Mouse (Mus musculus) adrenal gland, postnatal 10 days (tissue): ENCODE measurements around the gene Cdh23. TPM values are rescaled to one million over a fixed set of nuclear protein-coding genes. Genes with fewer than 3 reads are reported as not detected.

ENCODE experiments used
- DNase-seq: peaks from one replicate; pipeline ENCODE4 v3.0.0; 2021; ENCODE audit warnings: mixed read lengths
- total RNA-seq, 2 experiments: library from RNA; stranded (reverse); gene quantifications; 2 replicates each; pipeline ENCODE4 v1.2.3; 2021

Gene Cdh23
- total RNA-seq, 2 experiments from 2014 or later = 2.5 to 7.2 TPM

GRCm38 (mm10) chr10:60362310-60362628 is 334.0 kb downstream of the Cdh23 start:
- DNase-seq = no peak

GRCm38 (mm10) chr10:60361615-60362309 is 334.5 kb downstream of the Cdh23 start:
- no peak for DNase-seq

GRCm38 (mm10) chr10:60358776-60359175 is 337.5 kb downstream of the Cdh23 start:
- no peak for DNase-seq

DNA sequence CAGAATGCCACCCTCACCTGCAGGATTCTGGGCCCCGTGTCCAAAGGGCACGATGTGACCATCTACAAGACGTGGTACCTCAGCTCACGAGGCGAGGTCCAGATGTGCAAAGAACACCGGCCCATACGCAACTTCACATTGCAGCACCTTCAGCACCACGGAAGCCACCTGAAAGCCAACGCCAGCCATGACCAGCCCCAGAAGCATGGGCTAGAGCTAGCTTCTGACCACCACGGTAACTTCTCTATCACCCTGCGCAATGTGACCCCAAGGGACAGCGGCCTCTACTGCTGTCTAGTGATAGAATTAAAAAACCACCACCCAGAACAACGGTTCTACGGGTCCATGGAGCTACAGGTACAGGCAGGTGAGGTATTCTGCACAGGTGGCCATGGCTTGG is 338.4 kb downstream of the Cdh23 start:
- DNase-seq = no peak

GRCm38 (mm10) chr10:60357441-60357840 is 338.8 kb downstream of the Cdh23 start:
- DNase-seq = peak; percentile 75

- DNase-seq = peak; percentile 47
Observed at GRCm38 (mm10) chr10:60354881-60355677, 341.2 kb downstream of the Cdh23 start.

DNA sequence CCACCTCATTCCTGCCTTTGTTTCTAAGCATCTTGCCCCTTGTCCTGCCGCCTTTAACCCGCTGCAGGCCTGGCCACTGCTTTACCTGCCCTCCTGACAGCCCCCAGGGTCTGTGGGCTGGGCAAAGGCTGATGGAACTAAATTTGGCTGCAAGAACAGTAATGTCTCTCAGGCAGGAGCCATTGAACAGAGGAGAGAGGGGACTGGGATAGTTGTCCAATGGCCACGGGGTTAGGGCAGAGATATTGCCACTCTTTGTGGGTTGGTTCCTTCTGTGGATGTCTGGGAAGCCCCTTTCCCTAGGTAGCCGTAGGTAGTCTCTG is 342.3 kb downstream of the Cdh23 start:
- DNase-seq = no peak

- DNase-seq = no peak
Observed at GRCm38 (mm10) chr10:60353241-60354002, 342.9 kb downstream of the Cdh23 start.

DNA sequence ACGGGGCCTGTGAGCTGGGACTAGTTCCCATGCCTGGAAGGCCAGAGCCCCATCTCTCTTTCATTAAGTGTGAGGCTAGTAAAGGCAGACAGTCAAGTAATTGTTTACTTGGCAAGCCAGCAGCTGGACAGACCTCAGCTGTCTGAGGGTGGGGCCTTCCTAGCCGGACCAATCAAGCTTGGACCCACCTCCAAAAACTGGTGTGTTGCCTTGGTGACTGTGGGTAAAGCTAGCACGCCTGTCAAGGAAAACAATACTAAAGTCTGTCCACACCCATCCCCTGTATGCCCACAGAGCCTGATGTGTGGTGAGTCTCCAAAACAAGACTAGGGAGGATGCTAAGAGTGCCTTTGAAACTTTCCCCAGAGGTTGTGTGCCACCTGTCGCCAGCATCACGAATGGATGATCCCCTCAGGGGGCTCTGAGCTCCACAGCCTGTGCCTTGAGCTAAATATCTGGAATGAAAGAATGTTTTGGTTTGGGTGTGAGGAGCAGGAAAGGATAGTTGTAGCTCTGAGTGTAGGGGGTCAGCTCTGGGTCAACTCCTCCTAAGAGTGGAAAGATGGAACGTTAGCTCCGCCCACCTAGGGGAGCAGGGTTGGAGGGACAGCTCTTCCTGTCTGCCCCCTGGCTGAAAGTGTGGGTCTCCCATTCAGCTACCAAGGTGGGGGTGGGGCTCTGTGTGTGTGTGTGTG is 344.4 kb downstream of the Cdh23 start:
- peak; percentile 60 for DNase-seq

DNA sequence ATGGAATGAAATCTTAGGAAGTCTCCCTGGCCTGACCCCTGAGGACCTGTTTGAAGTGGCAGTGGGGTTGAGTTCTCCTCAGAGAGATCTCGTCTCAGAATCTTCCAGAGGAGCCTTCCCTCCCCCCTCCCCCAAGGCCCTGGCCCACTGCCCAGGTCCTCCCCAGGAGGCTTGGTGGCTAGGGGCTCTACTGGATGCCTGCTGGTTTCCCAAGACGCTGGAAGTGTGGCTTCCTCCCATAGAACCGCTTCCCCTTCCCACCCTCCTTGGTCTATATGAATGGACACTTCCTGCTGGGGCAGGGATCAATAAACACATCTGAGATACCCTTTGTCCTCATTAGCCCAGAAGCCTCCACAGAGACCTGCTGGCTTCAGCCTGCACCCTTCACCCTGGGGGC is 345.0 kb downstream of the Cdh23 start:
- DNase-seq = peak; percentile 74

- peak; percentile 98 for DNase-seq
Observed at GRCm38 (mm10) chr10:60350805-60351167, 345.5 kb downstream of the Cdh23 start.

- no peak for DNase-seq
Observed at GRCm38 (mm10) chr10:60350077-60350804, 346.0 kb downstream of the Cdh23 start.

DNA sequence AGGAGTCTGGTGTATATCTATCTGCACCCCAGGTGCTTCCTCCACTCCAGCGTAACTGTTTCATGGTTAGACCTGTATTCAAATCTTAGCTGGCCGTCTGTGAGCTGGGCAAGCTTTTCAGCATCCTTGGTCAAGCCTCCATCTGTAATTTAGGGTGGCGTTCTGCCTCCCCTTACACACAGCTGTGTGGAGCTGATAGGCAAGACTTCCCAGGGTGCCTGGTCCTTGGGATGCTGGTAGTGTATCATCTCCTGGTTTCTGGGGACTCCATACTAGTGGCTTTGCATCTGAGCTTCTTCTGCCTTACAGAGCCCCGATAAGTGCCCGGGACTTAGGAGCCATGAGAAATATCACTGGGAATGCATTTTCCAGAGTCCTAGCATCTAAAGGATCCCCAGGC is 346.6 kb downstream of the Cdh23 start:
- no peak for DNase-seq

DNA sequence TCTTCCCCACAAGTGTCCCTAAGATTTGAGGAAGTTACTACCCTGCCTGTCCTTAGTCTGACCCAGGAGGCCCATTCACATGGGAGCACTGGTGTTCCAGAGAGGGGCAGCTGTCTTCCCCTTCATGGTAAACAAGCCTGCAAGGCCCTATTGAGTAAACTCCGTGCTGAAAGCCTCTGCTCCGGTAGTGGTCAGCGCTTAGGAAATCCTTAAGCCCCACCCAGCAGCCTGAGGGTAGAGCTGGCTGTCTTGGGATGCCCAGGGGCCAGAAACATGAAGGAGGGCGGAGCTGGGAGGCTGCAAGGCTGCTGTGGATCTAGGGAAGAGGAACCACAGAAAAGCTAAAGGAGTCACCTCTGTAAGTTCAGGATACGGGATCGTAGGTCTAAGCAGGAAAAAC is 347.2 kb downstream of the Cdh23 start:
- peak; percentile 56 for DNase-seq

DNA sequence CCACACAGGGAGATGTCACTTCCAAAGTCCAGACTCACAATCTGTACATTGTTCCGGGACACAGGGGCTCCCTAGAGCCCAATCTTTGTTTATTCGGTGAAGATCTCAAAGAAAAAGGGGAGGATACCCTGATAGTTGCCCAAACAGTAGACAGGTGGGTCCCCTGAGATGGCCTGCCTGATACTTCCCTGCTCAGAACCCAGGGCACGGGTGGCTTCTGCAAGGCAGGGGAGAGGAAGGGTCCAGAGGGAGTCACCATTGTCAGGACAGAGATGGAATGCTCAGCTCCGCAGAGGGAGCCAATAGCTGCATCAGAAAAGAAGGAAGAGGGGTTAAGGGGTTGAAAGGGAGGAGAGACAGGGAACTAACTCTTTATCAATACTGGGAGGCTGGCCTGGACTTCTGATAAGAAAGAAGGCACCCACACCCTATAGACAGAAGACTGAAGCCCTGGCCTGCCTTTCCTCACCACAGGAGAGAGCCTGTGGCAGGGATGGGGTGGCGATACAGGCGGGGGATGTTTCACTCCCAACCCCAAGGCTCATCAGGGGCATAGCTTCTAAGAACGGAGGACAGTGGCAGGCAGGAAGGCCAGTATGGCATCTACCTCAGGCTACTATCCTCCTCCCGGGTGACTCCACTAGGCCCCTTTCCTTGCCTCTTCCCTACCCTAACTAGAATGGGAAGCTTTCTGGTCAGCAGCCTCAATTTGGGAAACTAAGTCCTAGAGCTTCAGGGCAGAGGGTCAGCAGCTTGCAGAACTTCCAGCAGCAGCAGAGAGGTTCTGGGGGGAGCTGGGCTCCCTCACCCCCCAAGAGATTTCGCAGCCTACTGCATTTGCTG is 348.3 kb downstream of the Cdh23 start:
- no peak for DNase-seq

GRCm38 (mm10) chr10:60346701-60347405 is 349.4 kb downstream of the Cdh23 start, which contains the start of gene Vsir:
Gene Vsir (plus strand): TSS chr10:60346851.
- peak; percentile 88 for DNase-seq

DNA sequence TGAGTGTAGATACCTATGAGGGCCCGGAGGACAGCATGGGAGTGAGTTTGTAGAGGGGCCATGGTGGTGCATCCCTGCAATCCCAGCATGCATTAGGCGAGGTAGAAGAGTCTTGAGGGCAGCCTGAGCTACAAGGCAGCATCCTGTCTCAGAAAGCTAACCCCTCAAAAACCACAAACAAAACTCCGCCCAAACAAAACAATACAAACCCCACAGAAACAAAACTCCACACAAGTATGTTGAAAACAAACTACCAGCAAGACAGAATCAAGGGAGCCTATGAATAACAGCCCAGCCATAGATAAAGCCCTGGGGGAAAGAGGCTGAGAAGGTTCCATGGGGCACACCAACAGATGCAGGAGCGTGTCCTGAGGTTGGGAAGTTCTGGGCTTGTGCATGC is 350.2 kb downstream of the Cdh23 start:
- DNase-seq = no peak

DNA sequence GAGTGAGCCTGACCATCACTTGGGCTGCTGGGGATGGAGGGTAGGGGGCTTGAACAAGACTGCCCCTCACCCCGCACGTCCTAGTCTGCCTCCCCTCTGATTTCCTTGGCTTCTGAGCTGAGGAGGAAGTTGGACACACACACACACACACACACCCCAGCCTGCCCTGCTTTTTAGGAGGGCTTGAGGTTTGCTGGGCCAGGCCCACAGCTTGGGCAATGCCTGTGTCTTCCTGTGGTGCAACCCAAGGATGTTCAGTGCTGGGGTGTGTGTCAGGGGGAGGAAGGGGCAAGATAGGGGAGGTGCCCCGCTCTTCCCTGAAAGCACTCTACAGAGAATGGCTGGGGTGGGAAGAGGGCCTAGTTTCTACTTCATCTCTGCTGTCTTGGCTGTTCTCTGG is 352.2 kb downstream of the Cdh23 start:
- DNase-seq = no peak

DNA sequence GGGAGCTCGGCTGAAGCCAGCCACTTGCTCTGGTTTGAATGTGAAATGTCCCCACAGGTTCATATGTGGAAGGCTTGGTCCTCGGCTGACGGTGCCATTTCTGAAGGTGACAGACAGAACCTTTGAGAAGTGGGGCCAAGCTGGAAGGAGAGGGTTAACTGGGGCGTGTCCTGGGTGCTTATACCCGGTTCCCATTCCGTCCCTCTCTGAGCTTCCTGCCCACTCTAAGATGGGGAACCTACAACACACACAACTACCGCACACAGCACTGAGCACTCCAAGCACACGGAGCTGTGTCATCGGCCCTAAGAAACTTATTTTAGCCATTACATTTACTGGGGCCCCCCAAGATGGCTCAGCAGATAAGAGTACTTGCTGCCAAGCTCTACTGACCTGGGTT is 354.8 kb downstream of the Cdh23 start:
- DNase-seq = no peak

DNA sequence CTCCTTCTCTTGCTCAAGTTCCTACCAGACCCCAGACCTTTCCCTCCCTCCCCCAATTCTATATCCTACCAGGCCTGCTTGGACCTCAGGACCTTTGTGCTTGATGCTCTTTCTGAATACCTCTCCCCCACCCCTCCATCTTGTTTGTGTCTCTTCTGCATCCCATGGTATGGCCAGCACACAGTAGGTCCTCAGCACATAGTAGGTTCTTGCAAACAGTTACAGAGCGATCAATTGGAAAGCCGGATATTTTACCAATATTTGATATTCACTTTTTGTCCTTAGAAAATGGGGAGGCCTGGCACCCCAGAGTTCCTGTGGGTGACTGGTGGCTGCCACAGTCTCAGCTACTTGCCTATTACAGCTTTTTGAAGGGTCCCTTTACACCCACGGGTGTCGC is 361.3 kb downstream of the Cdh23 start:
- DNase-seq = no peak
